Mouse (Mus musculus) T-helper 1 cell (primary cell): ENCODE data around the gene Pidd1.

Experiments
- in situ Hi-C: fragments of 300-600 bp; cut with MboI, MseI; formaldehyde crosslinking; loops from one replicate; pipeline ENCODE4 v1.15.1; 2025; ENCODE audit warnings: high pct_unique_total_duplicates

The Pidd1 gene

GRCm38 (mm10) chr7:141437178-141438120 lies 6.4 kb downstream of the Pidd1 start, which contains the start of gene Slc25a22:
Gene Slc25a22, minus strand, starts transcription at chr7:141437892.
- in situ Hi-C loops: no loop called here

GRCm38 (mm10) chr7:141436523-141436892 lies 7.3 kb downstream of the Pidd1 start:
- in situ Hi-C loops: no loop called here

- in situ Hi-C loops: no loop called here
Observed at GRCm38 (mm10) chr7:141435856-141436522, 7.8 kb downstream of the Pidd1 start.

- in situ Hi-C loops: no loop called here
Observed at GRCm38 (mm10) chr7:141435129-141435855, 8.5 kb downstream of the Pidd1 start.

- in situ Hi-C loops: no loop called here
Observed at GRCm38 (mm10) chr7:141434464-141434863, 9.4 kb downstream of the Pidd1 start.

- in situ Hi-C loops: no loop called here
Observed at GRCm38 (mm10) chr7:141433517-141434400, 10.1 kb downstream of the Pidd1 start.

- in situ Hi-C loops: no loop called here
Observed at GRCm38 (mm10) chr7:141432741-141433516, 10.9 kb downstream of the Pidd1 start.

- in situ Hi-C loops: no loop called here
Observed at GRCm38 (mm10) chr7:141432186-141432611, 11.6 kb downstream of the Pidd1 start.

GRCm38 (mm10) chr7:141431434-141432185 lies 12.2 kb downstream of the Pidd1 start:
- in situ Hi-C loops: no loop called here

- in situ Hi-C loops: no loop called here
Observed at GRCm38 (mm10) chr7:141430585-141431240, 13.1 kb downstream of the Pidd1 start.

- in situ Hi-C loops: no loop called here
Observed at GRCm38 (mm10) chr7:141429840-141430584, 13.8 kb downstream of the Pidd1 start.

GRCm38 (mm10) chr7:141429310-141429709 lies 14.5 kb downstream of the Pidd1 start, which contains the start of gene Cend1:
Gene Cend1, minus strand, starts transcription at chr7:141429491.
- in situ Hi-C loops: no loop called here

- in situ Hi-C loops: no loop called here
Observed at GRCm38 (mm10) chr7:141428701-141429100, 15.1 kb downstream of the Pidd1 start.

- in situ Hi-C loops: no loop called here
Observed at GRCm38 (mm10) chr7:141426948-141427730, 16.7 kb downstream of the Pidd1 start.

- in situ Hi-C loops: no loop called here
Observed at GRCm38 (mm10) chr7:141423811-141424210, 20.0 kb downstream of the Pidd1 start.

GRCm38 (mm10) chr7:141420030-141420702 lies 23.7 kb downstream of the Pidd1 start:
- in situ Hi-C loops: no loop called here

GRCm38 (mm10) chr7:141418970-141419369 lies 24.9 kb downstream of the Pidd1 start:
- in situ Hi-C loops: no loop called here
